Mouse (Mus musculus) gastrocnemius, adult 18-20 months (tissue): ENCODE measurements at regions not wholly inside any gene's neighbourhood (a gene's known extent, or its start where the extent isn't known, plus 50 kb on each side); places are given as distances from the start of the nearest gene placed in this dataset.

Source experiments
- DNase-seq: peaks from one replicate; pipeline ENCODE4 v3.0.0; 2021; ENCODE audit warnings: low spot score

- no peak for DNase-seq
Observed at GRCm38 (mm10) chr7:89088141-89088540, 315.9 kb downstream of the Tmem135 start.

- DNase-seq, result peak; percentile 48
Observed at GRCm38 (mm10) chr7:89086348-89086747, 317.7 kb downstream of the Tmem135 start.

- no peak for DNase-seq
Observed at GRCm38 (mm10) chr7:89073939-89074690, 329.9 kb downstream of the Tmem135 start.

GRCm38 (mm10) chr7:89070030-89070429 lies 334.0 kb downstream of the Tmem135 start:
- no peak for DNase-seq

- no peak for DNase-seq
Observed at GRCm38 (mm10) chr7:89064462-89064861, 339.6 kb downstream of the Tmem135 start.

GRCm38 (mm10) chr7:89063630-89064029 lies 340.4 kb downstream of the Tmem135 start:
- peak; percentile 9 for DNase-seq

GRCm38 (mm10) chr7:89054494-89054893 lies 349.5 kb downstream of the Tmem135 start:
- DNase-seq, result no peak

GRCm38 (mm10) chr7:89051240-89051639 lies 352.8 kb downstream of the Tmem135 start:
- no peak for DNase-seq

- DNase-seq, result no peak
Observed at GRCm38 (mm10) chr7:89046405-89047217, 357.4 kb downstream of the Tmem135 start.

- no peak for DNase-seq
Observed at GRCm38 (mm10) chr7:89042977-89043376, 361.0 kb downstream of the Tmem135 start.

GRCm38 (mm10) chr7:89041287-89041686 lies 362.7 kb downstream of the Tmem135 start:
- DNase-seq, result no peak

GRCm38 (mm10) chr7:89040139-89040538 lies 363.9 kb downstream of the Tmem135 start:
- no peak for DNase-seq

- DNase-seq, result no peak
Observed at GRCm38 (mm10) chr7:89035138-89035996, 368.7 kb downstream of the Tmem135 start.

- no peak for DNase-seq
Observed at GRCm38 (mm10) chr7:89023230-89024030, 380.6 kb downstream of the Tmem135 start.

GRCm38 (mm10) chr7:88998815-88999392 lies 405.1 kb downstream of the Tmem135 start:
- DNase-seq, result no peak

- DNase-seq, result no peak
Observed at GRCm38 (mm10) chr7:88997815-88998477, 406.1 kb downstream of the Tmem135 start.

GRCm38 (mm10) chr7:88974436-88974835 lies 429.6 kb downstream of the Tmem135 start:
- DNase-seq, result no peak

- no peak for DNase-seq
Observed at GRCm38 (mm10) chr7:88960841-88961240, 443.2 kb downstream of the Tmem135 start.

GRCm38 (mm10) chr7:88960190-88960589 lies 443.8 kb downstream of the Tmem135 start:
- no peak for DNase-seq
